Mouse (Mus musculus) gastrocnemius, postnatal 36 days (tissue): ENCODE data around the gene Sucla2. TPM values are rescaled to one million over a fixed set of nuclear protein-coding genes. Genes with fewer than 3 reads are reported as not detected.
A peak's percentile ranks its signal among the peaks of the same experiment; 100 is the strongest.
"Not testable (repeated sequence)": the region's sequence is repeated elsewhere in the genome, so short reads cannot be mapped to it uniquely, and the experiment has no call there.

Source experiments
- DNase-seq, 2 experiments: peaks; one replicate each; pipeline ENCODE4 v3.0.0; 2022
- intact Hi-C: fragments of 180-260 bp; cut with DNase I; formaldehyde crosslinking; loops from one replicate; pipeline ENCODE4 v1.15.1; 2025
- total RNA-seq, 2 experiments: library from RNA; stranded (reverse); gene quantifications; 2 replicates each; pipeline ENCODE4 v1.2.3; 2021

Sucla2 gene
- total RNA-seq, 2 experiments from 2014 or later, result 486 to 490 TPM

DNA sequence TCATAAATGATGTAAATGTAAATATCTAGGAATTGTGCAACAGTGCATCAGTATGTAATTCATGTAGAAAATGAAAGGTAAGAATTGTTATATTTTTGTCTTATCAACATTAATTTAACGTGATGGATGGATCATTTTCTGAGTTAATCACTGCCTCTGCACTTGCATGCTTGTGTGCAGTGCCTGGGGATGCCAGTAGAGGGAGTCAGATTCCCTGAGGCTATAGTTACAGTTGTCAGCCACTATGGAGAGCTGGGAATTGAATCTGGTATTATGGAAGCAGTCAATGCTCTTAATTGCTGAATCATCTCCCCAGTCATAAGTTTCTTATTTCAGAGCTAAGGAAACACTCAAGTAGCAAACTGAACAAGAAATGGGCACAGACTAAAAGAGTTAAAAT, 63.0 kb downstream of the Sucla2 start:
- no peak for DNase-seq
- intact Hi-C loops, result no loop called here

DNA sequence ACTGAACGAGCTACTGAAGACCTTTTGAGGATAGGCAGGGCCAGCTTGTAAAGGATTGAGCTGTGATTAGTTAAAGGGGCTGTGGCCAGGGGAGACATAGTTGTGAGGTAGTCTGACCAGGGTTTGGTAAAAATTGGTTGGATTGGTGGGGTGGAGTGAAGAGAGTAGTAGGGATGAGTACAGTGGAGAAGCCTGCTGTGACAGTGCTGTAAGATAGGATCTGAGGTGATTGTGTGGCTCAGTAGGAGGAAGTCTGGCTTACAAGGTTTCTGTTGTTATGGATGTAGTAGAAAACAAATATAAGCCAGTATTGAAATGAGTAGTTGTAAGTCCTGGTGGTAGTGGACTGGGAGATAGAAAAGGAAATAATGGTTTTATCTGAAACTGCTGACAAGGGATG, 67.0 kb downstream of the Sucla2 start:
- DNase-seq, result no peak
- intact Hi-C loops, result no loop called here

GRCm38 (mm10) chr14:73599720-73600119, 74.6 kb downstream of the Sucla2 start:
- intact Hi-C loops, result loop anchor here (5.0 kb wide), 1 partner anchor 33 kb away; no protein-coding TSS in a partner anchor
- DNase-seq, result peak; percentile 28 to 36

GRCm38 (mm10) chr14:73607732-73608131, 82.6 kb downstream of the Sucla2 start:
- intact Hi-C loops, result no loop called here
- no peak for DNase-seq

DNA sequence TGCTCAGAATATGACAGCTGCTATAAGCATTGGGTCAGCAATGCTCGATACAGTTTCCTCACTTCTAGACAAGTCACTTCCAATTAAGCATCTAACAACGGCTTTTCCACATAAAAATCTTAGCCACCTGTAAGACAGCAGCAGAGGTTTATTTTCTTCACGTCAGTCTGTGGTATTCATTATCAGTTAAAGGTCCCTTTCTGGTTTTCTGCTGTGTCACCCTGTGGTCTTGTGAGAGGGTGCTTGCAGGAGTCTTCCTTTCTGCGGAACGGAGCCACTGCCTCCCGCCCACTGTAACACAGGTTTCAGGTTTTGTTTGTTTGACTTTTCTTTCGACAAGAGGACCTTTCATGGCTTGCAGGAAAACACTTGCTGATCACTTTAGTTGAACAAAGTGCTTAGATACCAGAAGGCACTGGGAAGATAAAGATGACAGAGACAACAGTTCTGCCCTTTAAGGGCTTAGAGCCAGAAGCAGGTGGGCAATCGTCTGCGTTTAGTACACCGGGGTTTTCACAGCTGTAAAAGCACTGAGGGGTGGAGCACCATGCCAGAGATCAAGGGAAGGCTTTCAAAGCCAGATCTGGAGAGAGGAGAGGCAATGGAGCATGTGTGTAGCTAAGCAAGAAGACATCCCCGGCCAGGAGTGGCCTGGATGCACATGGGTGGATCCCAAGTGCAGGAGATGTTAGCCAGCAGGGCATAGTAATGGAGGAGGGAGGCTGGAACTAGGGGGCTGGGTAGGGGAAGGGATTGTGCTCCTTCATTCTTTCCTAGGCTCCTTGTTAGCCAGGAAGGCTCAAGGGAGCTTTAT, 83.8 kb downstream of the Sucla2 start:
- DNase-seq, result no peak
- intact Hi-C loops, result no loop called here

DNA sequence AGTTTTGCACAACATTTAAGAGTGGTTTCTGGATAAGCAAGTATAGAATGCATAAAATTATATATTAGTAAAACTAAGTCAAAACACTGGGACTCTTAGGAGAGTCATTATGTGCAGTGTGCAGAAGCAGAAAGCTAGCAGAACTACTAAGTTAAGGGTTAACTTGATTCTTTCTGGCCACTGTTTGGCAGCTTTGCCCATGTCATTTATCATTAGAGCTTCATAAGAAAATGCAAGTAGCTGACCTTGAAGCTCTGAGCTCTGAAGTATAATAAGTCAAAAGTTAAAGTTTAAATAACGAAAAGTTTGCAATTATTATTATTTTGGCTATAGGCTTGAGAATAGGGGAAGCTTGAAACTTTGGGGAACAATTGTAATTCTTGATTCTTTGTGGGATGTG, 89.8 kb downstream of the Sucla2 start:
- DNase-seq, intact Hi-C loops: not testable (repeated sequence)

GRCm38 (mm10) chr14:73620880-73621279, 95.8 kb downstream of the Sucla2 start:
- no peak for DNase-seq
- intact Hi-C loops, result no loop called here

DNA sequence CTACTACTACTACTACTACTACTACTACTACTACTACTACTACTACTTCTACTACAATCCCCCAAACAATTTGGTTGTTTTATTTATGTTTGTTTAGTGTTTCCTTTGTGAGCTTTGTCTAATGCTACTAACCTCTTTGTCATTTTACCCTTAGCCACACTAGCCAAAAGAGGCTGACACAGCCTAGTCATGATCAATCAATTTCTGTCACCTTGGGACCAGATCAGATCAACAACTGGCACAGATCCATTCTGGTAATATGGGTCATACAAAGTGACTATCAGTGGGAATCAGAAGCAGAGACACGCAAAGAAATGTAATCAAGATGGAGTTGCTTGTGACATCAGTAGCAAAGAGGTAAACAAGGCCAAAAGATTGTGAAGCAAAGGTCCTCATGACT, 97.9 kb downstream of the Sucla2 start:
- intact Hi-C loops, result no loop called here
- DNase-seq, result no peak

GRCm38 (mm10) chr14:73625469-73625868, 100.3 kb downstream of the Sucla2 start:
- intact Hi-C loops, result no loop called here

DNA sequence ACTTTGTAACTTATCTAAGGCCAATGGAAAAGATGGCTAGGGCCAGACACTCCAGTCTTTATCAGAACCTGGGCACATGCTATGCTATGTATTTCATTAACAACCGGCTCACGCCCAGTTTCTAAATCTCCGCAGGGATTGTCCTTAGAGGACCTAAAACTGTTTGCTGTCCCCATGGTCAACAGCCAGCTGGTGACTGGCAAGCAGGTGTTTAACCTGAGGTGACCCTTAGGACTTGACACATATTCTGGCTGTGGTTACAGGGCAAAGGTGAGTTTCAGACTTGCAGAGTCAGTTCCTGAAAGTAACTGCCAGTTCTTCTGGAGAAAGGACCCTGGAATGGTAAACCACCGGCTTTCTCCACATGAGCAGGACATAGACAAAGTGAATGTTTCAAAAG, 106.4 kb downstream of the Sucla2 start:
- intact Hi-C loops, result loop anchor here (5.0 kb wide), 1 partner anchor 34 kb away; no protein-coding TSS in a partner anchor
- peak in 1 of 2 experiments; percentile 10 for DNase-seq

More at GRCm38 (mm10) chr14:73625469-73625868, 100.3 kb downstream of the Sucla2 start:
- no peak for DNase-seq

DNA sequence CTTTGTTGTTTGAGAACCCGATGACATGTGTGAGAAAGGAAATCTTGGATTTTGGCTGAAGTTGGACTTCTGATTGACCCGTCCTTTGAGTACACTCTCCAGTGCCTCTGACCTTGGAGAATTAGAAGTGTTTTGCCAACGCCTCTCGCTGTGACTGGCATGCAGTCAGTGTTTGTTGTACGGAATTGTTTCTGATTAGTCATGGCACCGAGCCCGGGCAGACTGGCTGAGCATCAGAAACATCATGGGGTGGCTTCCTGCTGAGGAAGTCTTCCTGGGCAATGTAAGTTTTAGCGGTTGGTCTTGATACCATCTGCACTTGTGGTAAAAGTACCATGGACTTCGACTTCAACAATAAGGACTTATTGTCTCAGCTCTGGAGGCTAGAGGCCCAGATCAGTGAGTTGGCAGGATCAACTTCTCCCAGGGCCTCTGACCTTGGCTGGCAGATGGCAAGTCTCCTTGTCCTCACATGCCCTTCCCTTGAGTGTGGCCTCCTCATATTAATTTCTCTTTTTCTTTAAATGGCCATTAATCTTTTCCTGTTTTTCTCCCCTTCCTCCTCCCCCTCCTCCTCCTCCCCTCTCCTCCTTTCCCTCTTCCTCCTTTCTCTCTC, 107.6 kb downstream of the Sucla2 start:
- intact Hi-C loops, result loop anchor here (5.0 kb wide), 1 partner anchor 35 kb away; no protein-coding TSS in a partner anchor
- DNase-seq, result no peak

DNA sequence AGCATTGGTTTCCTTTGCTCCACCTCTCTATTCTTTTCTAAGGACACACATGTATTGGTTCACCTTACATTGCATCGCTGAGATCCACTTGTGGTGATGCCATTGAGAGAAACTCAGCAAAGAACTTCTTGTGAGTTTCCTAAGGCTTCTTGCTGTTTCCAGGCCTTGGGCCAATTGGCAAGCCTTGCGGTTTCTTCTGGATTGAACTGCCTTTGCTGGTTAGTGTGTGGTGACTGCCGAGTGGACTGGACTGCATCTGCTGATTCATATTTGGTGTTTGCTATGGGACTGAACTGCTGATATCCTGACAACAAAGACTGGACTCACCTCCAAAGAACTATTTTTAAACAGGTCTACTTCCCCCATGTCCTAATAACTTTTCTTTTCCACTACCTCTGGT, 109.2 kb downstream of the Sucla2 start:
- no peak for DNase-seq
- intact Hi-C loops, result loop anchor here (5.0 kb wide), 1 partner anchor 37 kb away; no protein-coding TSS in a partner anchor

GRCm38 (mm10) chr14:73637460-73637859, 112.3 kb downstream of the Sucla2 start:
- intact Hi-C loops, result no loop called here
- no peak for DNase-seq

Other genes starting within 250 kb of the Sucla2 start
- 10 to 100 TPM; 14.2 to 18.0 TPM for gene Rb1, start 199.5 kb upstream of the Sucla2 start, total RNA-seq
- gene Itm2b, start 140.0 kb upstream of the Sucla2 start, total RNA-seq, result 100 to 1,000 TPM; 262 to 264 TPM
- gene Med4, start 15.3 kb upstream of the Sucla2 start, total RNA-seq, result 10 to 100 TPM in 1 of 2 experiments, 1 to 10 TPM in 1; 9.3 to 11.8 TPM
- gene Nudt15, start 22.9 kb downstream of the Sucla2 start, total RNA-seq, result 1 to 10 TPM; 6.1 to 6.4 TPM
- not detected for gene Gm21750, start 135.9 kb downstream of the Sucla2 start, total RNA-seq